Mouse (Mus musculus) spleen, postnatal 14 days (tissue): ENCODE measurements around the gene Kcnip4.
A peak's percentile ranks its signal among the peaks of the same experiment; 100 is the strongest.

Experiments used
- DNase-seq, 2 experiments: peaks; one replicate each; pipeline ENCODE4 v3.0.0; 2021 to 2022; ENCODE audit warnings: low spot score in 2 of 2

Gene Kcnip4

DNA sequence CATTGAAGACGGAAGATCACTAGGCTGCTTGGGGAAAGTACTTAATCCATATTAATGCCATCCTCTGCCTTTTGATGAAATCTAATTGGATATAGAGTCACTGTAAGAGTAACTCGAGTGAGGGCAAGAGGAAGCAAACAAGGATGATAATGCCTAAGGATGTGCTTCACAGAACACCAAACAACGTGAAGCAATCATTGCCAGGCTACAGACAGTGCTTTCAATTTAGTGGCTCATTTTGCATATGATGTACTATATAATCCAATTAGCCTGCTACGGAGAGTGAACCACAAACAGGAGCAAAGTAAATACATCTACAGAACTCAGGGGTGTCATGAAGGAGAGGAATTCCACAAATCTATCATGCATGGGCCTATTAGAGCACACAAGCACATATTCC lies 280.3 kb downstream of the Kcnip4 start:
- DNase-seq = no peak

DNA sequence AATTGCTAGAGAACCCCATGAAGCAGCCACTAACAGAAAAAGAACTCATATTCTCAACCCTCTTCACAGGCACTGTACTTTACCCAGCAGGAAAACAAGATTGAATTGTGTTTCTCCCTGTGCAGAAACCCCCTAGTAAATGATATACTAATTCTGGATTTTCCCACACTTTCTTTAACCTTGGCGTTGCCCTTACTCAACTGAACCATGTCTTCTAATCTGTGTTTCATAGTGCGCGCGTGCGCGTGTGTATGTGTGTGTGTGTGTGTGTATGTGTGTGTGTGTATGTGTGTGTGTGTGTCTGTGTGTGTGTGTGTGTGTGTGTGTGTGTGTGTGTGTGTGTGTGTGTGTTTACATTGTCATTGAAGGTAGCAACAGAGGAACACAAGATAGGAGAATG lies 283.0 kb downstream of the Kcnip4 start:
- no peak for DNase-seq

DNA sequence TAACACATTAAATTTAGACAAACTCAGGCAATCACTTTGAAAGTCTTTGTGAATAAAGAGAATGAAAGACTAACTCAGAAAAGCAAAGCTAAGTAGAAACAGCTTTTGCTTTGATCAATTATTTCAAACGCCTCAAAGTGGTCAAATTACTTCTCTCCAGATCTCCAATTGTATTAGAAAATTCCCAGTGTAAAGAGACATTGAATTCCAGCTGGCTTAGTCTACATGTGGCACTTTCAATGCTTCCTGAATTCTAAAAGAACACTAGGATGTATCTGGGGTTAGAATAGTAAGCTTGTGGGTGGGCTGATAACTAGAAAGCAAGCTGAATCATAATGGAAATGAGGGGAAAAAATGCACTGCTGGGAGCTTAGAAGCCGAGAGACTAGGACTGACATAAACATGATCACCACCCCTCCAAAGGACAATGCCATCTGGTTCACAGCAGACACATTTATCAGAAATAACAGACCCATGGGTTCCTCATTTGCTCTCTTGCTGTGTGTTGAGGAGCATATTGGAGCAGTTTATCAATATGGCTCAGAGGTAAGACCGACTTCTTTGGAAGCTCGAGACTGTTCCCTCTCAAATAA lies 323.4 kb downstream of the Kcnip4 start:
- DNase-seq = no peak

DNA sequence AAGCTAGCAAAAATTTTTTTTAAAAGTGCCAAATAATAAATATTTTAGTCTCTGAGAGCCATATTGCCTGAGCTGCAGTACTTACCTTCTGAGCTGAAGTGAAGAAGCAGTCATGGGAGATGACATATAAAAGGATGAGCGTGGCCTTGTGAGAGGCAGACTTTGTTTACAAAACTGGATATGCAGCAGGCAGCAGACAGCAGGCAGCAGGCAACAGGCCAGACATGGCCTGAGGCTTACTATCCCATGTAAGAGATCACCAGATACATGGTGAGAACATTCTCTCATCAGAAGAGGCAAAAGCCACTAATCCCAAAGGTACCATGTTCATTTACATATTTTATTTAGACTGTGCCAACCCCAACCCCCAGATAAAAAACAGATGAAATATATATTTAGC lies 336.5 kb downstream of the Kcnip4 start:
- no peak for DNase-seq

DNA sequence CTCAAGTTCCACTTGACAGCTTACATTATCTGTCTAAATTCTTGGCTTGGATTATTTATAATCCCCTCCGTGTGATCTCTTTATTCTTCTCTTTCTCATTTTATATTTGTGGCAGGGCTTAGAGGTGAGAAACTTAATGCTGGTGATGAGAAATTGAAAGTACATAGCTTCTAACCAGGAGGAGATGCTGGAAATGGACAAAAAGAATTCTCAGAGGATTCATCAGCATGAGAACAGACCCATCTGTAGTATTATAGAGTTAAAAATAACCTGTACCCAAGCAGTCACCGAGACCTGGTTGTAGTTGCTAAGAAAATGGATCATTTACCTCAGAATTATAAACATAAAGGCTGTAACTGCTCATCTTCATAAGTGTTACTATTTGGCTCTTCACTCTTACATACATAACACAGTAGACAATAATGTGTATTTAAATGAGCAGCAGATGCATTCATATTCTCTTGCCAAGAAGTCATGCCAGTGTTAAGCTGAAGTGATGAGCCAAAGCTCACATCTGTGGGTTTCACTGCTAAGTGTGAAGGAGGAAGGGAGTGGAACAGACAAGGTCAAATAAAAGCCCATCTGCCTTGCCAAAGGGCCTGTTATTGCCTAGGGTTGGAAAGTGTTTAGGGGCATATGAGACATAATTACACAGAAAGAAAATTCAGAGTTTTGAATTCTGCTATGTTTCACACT lies 374.4 kb downstream of the Kcnip4 start:
- no peak for DNase-seq

DNA sequence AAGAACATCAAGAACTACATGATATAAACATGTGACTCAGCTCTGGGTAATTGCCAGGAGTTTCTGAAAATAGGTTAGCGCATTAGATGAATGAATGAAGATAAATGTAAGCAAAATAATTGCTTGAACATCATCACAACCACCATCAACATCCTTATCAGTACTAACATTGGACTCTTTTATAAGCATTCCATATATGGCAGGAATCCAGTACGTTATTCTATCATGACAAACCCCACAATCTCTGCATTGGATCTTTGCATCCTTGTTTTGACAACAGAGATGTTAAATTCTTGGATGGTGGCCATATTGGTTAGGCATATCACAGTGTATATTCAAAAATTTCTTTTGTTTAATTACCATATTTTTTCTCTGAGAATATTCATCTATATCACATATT lies 375.0 kb downstream of the Kcnip4 start:
- no peak for DNase-seq

DNA sequence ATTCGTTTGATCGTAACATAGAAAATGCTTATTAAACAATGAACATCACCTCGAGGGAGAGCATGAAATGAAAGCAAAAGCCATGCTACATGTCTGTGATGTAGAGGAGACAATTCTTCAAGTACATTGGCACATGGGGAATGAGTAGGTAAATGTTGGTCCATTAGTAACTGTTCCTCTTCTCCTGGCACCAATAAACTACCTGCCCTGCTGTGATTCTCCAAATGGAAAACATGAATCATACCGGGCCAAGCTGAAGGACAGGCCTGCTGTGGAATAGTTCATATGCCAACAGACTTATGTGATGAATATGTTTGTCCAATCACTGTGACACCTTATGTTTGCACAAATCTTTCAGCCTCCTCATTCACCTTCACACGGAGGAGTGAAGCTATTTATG lies 429.3 kb downstream of the Kcnip4 start:
- no peak for DNase-seq

DNA sequence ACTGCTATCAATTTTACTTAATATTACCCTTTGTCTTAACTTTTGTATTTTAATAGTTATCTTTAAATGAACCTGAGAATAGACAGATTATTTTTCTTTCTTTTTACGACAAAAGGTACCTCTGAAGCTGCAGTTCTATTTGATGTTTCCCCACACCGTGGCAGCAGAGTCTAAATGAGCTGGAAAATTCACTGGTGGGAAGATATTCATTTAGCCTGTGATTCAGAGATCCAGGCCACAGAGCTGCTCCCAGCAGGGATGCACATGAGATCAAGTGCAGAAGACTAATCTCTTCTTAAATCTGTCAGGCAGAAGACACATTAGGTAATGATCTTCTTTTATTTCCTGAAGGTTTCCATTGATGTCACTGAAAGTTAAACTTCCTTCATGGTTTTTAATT lies 429.8 kb downstream of the Kcnip4 start:
- no peak for DNase-seq

DNA sequence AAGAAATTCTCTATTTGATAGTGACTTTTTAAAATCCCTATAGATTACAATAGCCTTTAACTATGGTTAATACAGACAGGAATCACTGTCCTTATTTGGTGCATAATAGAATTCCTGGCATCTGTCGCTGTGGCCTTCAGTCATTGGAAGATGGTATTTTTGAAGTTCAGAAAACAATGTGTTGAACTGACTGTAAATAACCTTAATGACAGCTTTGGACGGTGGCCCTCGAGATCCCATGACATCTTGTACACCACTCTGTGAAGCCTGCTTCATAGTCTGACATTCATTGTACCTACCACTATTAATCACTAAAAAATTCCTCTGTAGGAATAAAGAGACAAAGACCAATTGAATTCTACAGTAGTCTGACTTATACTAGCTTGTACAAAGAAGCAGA lies 430.4 kb downstream of the Kcnip4 start:
- no peak for DNase-seq

DNA sequence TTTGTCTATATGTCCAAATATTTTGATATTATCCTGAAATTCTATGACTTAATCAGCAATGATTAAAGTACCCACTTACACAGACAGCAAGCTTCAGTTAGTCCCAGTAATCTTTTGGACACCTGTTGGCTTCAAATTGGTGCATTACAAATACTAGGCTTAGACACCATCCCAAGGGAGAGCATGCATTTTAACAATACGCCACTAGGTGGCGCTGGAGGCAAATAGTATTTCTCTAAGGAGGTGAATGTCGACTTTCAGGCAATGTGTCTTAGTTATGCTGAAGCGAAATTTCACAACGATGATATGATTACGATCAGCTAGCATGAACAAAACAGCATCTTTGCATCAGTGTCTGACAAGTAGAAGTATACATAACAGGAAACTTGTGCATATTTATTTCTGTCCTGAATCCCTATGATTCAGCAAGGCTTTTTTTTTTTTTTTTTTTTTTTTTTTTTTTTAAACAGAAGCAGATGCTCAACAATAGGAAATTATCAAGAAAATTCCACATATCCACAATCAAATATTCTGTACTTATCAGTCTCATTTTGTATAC lies 434.5 kb downstream of the Kcnip4 start:
- peak; percentile 6 to 12 for DNase-seq

DNA sequence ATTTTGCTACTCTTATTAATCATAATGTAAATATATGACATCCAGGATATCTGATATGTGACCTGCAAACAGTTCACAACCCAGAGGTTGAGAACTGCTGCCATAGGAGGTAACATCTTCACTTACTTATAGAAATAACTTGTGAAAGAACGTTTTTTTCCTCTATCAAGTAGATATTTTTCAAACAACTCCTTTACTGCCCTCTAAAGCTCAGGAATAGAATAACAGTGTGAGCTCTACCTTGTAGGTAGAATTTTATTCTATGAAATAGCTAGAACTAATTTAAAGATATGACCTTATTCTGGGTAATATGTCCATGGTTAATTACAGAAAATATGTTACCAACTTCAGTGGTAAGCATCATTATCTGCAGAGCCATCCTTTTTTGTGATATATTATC lies 459.1 kb downstream of the Kcnip4 start:
- DNase-seq = no peak

DNA sequence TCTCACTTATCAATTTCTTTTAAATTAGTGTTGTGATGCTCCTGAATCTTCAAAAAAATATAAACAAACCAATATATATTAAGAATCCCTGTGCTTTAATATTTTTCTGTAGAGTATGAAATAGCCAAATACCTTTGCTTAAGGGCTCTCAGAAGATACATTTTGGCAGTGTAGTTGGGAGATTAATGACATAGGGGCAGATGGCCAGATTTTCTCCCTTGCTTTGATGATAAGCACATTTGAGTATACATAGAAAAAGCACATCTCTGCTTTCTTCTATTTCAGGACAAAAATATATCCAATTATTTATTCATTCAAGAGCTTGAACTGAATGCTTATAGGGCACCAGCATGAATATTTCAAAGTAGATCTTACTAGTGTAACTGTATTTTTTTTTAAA lies 465.8 kb downstream of the Kcnip4 start:
- DNase-seq = no peak

DNA sequence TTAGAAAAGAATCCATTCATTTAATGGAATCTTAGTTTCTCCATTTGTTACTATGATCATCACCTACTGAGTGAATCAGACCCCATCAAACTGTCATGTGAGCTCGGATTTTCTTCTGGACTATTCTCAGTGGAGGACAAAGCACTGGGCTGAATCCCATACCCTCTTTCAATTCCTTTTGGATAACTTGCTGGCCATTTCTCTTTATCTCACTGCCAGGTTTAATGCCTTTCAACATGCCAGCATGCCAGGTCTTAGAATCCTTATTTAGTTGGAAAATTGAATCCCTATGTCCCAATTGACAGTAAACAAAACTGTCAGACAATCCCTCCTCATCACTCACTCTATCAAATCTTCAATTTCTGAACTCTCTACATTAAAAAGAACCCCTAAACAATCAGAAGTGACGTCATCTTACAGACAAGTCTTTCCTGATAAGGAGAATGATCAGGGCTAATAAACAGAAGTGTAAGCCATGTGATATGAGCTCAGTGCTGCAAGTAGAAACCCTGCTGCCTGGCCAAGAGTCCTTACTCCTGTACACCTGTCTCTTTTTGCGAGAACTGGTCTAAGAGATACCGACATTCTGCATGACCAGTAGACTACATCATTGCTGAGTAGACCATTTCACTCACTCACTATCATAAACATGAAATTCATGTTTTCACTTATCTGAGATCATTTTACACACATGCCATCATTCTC lies 466.9 kb downstream of the Kcnip4 start:
- DNase-seq = no peak

DNA sequence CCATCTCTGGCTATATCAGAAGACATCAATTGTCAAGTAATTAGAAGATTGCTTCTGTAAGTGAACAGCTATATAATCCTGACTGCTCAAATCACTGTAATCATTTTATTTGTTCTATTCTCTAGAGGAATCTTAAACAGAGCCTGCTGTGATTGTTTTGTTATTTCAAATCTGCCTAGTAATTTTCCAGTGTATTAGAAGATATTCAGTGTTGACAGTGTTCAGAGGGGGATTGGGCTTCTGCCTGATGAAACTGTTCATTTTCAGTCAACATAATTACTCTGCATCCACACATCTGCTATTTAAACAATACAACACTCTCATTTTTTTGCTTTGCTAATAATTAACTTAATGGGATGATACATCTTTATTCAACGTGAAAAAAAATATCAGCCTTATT lies 476.7 kb downstream of the Kcnip4 start:
- DNase-seq = no peak

DNA sequence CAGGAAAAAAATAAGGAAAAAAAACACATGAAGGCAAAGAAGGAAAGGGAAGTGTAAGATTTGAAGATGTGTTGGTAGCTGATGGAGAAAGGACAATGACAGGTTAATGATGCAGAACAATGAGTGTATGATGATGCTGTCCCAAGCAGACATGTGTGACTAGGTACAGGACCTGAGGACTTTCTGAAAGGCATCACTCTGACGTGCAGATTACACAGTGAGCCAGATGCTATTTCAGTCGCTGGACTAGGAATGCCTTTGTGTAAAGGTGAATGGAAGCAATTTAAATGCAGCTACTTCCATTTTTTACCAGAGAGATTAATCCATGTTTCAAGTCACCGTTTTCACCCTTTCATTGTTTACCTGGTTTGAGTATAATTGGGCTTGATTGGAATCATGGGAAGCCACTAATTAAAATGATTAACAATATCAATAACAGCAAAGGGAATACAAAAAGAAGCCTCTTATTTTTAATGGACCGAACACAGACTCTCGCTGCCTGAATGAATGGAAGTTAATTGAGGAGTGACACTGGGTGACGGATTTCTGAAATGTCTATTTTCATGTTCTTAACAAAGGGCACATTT lies 483.4 kb downstream of the Kcnip4 start:
- DNase-seq = no peak

DNA sequence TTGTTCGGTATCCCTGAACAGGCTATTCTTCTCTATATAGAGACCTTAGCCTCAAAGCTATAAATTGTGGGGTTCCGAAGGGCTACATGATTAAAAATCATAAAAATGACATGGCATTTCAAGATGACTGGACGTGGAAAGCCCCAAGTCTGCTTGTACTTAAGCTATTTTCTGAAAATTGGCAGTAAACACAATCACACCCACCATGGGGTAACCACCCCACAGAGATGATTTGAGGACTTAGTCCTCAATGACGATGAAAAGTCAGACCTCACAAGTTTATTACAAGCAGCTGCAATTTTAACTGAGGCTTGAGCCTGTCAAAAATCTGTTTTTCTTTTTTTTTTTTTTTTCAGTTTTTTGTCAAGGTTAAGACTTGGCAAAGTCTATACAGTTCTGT lies 527.3 kb downstream of the Kcnip4 start:
- no peak for DNase-seq

DNA sequence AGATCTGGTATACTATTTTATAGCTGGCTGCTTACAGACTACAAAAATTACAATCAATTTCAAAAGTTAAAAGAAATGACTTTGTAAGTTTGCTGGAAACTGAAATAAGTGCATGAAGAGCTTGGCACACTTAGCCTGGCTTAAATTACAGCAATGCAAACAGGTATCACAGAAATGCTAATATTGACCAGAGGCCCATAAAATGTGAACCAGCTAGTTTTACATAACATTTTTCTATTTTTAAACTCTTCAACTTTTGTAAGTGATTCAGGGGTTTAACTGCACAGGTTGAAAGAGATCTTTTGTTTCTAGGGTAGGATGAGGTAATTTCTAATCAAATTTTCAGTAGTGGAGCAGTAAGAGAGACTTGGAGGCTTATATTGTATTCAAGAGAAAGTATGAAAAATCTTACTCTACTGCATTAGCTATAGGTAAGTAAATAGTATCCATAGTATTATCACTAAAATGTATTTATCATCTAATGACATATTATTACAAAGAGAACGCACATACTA lies 535.5 kb downstream of the Kcnip4 start:
- no peak for DNase-seq

DNA sequence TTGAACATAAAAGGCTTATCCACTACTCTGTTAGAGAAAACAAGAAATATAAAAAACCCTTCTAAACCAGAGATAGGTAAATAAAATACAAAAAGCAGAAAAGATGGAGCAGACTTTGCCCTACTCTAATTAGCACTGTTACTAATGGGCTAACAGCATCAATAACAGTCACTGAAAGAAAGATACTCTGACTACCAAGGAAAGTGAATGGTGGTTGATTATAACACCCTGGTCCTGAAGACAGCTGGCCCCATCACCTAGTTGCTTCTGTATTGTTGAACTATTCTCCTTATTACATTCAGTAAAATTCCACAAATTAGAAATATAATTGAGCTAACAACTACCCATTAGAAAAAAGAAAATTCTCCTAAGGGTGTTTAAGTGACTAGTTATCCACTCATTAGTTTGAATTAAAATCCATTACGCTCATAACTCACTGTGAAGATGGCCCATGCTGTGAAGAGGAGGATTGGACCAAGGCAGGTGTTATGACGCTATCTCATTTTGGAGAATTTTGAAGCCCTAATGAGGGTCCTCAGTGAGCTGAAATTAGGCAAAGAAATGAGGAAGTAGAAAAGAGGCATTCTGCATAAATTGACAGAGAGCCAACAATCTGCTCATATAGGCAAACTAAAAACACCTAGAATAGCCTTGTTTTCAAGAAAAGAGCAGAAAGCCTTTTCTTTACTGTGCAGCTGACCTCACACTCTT lies 582.2 kb downstream of the Kcnip4 start:
- no peak for DNase-seq

DNA sequence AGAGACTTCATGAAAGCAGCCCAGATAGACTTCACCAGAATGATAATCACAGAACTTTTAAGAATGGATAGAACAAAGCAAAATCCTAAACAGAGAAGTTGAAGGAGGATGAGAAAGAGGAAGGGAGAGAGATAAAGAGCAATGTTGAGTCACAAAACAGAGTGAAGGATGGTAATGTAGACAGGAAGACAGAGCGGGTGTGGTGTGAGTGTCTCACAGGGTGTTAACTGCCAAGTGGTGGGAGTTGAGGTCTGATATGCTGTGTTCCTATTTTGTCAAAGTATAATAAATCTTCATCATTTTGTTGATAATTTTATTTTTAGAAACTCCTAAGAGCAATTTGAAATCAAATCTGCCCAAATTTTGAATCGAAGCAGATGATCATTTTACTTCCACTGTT lies 592.8 kb downstream of the Kcnip4 start:
- no peak for DNase-seq

DNA sequence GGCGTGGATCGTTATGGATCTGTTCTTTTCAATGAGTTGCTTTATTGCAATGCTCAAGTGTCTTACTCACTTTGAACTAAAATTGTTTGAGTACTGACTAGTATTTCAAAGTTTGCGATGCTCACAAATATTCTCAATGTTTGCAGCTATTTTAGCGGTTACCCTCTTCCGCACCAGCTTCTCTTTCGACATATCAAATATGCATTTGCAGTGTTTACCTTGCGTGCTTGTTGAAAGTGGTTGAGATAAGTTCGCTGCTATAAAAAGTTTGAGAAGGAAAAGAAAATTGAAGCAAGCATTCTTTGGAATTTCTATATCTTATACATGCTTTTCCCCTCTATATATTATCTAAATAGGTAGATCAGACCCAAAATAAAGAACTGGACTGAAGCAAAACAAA lies 634.5 kb downstream of the Kcnip4 start:
- no peak for DNase-seq

DNA sequence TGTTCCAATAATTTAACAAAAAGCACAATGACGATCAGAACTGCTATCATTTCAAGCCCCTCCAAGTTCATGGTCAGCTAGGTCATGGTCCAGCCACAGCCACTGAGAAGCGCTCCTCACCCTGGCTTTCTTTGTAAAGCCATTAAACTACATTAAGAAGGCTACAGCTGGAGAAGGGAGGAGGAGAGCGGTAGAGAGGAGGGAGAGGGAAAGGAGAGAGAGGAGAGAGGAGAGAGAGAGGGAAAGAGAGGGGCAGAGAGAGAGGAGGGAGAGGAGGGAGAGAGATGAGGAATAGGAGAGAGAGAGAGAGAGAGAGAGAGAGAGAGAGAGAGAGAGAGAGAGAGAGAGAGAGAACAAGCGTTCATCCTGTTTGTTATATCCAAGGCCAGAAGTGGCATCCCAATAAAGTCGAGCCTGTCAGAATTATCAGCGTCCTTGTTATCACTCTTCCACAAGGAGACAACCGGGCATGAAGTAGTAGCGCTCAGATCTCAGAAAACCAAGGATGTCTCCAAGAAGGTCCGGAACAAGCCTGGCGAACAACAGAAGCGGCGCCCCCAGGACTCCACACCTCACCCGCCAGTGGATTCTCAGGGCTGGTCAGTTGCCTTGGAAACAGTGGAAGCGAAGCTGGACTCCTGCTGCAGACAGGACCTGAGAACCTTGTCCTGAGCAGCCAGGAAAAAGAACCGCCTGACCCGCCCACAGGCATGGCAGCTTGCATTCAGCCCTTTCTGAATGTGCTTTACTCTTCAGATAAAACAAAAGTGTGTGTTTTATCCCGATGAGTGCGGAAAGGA lies 635.1 kb downstream of the Kcnip4 start:
- no peak for DNase-seq
